Mouse (Mus musculus) liver, embryonic 13.5 days (tissue): ENCODE data around the gene Eml2. TPM values are rescaled to one million over a fixed set of nuclear protein-coding genes. Genes with fewer than 3 reads are reported as not detected.
A peak's percentile ranks its signal among the peaks of the same experiment; 100 is the strongest.
"Not testable (repeated sequence)": the region's sequence is repeated elsewhere in the genome, so short reads cannot be mapped to it uniquely, and the experiment has no call there.

Experiments used
- ATAC-seq: fragments of 200-750 bp; cut with Nextera tagmentation; 2 replicates; pipeline ENCODE4 v1.8.0; 2017; ENCODE audit warnings: low read depth, mild to moderate bottlenecking, moderate number of reproducible peaks, moderate library complexity
- DNase-seq: peaks from one replicate; pipeline ENCODE4 v3.0.0; 2022
- H3K27ac ChIP-seq: fragments of 300-500 bp; sonication (generic); 2 replicates; pipeline ENCODE4 v1.5.1; 2015; ENCODE audit warnings: moderate library complexity, mild to moderate bottlenecking, inconsistent platforms
- H3K27me3 ChIP-seq: fragments of 300-500 bp; sonication (generic); 2 replicates; pipeline ENCODE4 v1.6.1; 2015; ENCODE audit warnings: mild to moderate bottlenecking, inconsistent platforms
- H3K36me3 ChIP-seq: fragments of 300-500 bp; sonication (generic); 2 replicates; pipeline ENCODE4 v1.6.1; 2015; ENCODE audit warnings: mild to moderate bottlenecking, inconsistent platforms
- H3K4me1 ChIP-seq: fragments of 300-500 bp; sonication (generic); replicated peaks from 2 replicates; pipeline ENCODE4 v1.6.1; 2015; ENCODE audit warnings: inconsistent platforms
- H3K4me2 ChIP-seq: fragments of 300-500 bp; sonication (generic); 2 replicates; pipeline ENCODE4 v1.6.1; 2015; ENCODE audit warnings: inconsistent platforms, mild to moderate bottlenecking, moderate library complexity
- H3K4me3 ChIP-seq: fragments of 300-500 bp; sonication (generic); replicated peaks from 2 replicates; pipeline ENCODE4 v1.5.1; 2015; ENCODE audit warnings: mild to moderate bottlenecking, inconsistent platforms
- H3K9ac ChIP-seq: fragments of 300-500 bp; sonication (generic); 2 replicates; pipeline ENCODE4 v1.6.1; 2015; ENCODE audit warnings: mild to moderate bottlenecking, inconsistent platforms
- H3K9me3 ChIP-seq: fragments of 300-500 bp; sonication (generic); replicated peaks from 2 replicates; pipeline ENCODE4 v1.6.1; 2016; ENCODE audit warnings: inconsistent platforms
- WGBS: fragments of 180-500 bp; shearing (Covaris S2); methylation state at CpG from one replicate; pipeline ENCODE4 v1.1.7; 2015; ENCODE audit not compliant: insufficient replicate concordance; 5-methylcytosine and 5-hydroxymethylcytosine counted together
- polyA plus RNA-seq: library from polyadenylated mRNA; unstranded; fragments of >200 nt; fragmentation: Nextera tagmentation; extraction: Ambion mirVana; gene quantifications from 2 replicates; pipeline ENCODE4 v1.2.1, GENCODE M21; 2015

Eml2 gene
- polyA plus RNA-seq, 1 experiment from 2014 or later = 3.6 TPM

DNA sequence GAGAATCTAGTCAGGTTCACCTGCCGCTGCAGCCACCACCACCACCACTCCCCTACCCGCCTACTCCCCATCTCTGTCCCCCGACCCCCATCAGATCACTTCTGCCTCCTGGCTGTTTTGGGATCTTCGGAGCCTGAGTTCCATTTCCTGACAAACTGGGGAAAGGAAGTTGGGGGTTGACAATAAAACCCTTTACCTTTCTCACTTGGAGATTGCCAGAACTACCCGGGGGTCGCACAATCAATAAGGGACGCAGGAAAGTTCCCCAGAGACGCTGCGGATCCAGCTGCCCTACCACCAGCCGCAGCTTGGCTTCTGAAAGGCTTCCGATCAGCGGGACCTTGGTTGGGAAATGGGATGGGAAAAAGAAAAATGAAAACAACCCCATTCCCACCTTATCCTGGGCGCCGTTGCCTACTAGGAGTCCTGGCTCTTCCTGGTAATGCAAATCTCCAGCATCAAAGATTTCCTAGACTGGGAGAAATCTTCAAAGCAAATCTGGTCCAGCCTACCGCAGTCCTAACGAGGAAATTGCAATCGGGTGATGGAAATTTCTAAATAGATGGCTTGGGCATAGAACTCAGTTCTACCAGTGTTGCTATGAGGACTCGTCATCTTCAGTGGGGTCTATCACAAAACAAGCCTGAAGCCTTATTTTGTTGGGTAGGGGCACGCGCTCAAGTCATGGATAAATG, 27.9 kb upstream of the Eml2 start:
- 8% methylated on average over 20 of the region's 20 CpGs for WGBS
- peak overlapping the region; percentile 96 for H3K4me2 ChIP-seq
- H3K27me3 ChIP-seq = no peaks in the 10 kb centered on the region
- peaks cover 29% of the 10 kb centered on the region for H3K4me1 ChIP-seq
- peaks cover 22% of the 10 kb centered on the region for H3K36me3 ChIP-seq
- DNase-seq (no peak), ATAC-seq (no peak)
- H3K27ac ChIP-seq = peak overlapping the region; percentile 82; the same call in 1 of the 2 replicates
- H3K9ac ChIP-seq = peak overlapping the region; percentile 76
- H3K4me3 ChIP-seq = peak overlapping the region; percentile 77
- no peaks in the 10 kb centered on the region for H3K9me3 ChIP-seq

DNA sequence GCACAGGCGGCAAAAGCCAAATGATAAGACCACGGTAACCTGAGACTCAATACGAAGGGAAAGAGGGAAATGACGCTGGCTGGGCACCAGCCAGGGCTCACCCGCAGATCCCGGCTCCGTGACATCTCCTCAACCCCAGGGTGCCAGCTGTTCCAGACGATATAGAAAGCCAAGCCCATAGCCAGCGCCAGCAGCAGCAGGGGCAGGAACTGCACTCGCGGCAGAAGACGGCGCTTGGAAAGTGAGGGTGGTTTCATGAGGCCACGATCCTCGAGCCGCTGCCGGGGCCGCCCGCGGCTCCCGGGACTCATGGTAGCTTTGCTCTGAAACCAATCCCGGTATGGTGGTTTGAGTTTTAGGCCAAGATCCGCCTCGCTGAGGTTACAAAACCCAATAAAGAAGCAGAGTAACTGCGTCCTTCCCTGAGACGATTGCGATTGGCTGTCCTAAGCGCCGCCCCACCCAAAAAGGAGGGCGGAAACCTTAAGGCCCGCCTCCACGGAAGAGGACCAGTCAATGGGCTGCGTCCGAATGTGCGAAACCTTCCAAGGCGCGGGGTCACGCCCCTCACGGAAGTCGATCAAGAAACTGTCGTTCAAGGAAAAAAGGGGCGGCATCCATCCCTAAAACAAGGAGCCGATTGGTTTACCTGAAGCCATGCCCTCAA, 27.2 kb upstream of the Eml2 start, which contains the start of gene Qpctl:
Gene Qpctl, minus strand, starts transcription at position 417 of the 667 bp plus-strand sequence.
- H3K36me3 ChIP-seq = peaks cover 28% of the 10 kb centered on the region
- ATAC-seq (peak; percentile 95), DNase-seq (peak; percentile 98)
- H3K27ac ChIP-seq = peak within 1 kb of the TSS; percentile 82
- H3K9me3 ChIP-seq = no peaks in the 10 kb centered on the region
- H3K4me2 ChIP-seq = peak within 1 kb of the TSS; percentile 96
- peak within 1 kb of the TSS; percentile 77 for H3K4me3 ChIP-seq
- peak within 1 kb of the TSS; percentile 85 for H3K9ac ChIP-seq
- WGBS = under 1% methylated on average over 43 of the region's 43 CpGs
- no peaks in the 10 kb centered on the region for H3K27me3 ChIP-seq
- peaks cover 29% of the 10 kb centered on the region for H3K4me1 ChIP-seq

DNA sequence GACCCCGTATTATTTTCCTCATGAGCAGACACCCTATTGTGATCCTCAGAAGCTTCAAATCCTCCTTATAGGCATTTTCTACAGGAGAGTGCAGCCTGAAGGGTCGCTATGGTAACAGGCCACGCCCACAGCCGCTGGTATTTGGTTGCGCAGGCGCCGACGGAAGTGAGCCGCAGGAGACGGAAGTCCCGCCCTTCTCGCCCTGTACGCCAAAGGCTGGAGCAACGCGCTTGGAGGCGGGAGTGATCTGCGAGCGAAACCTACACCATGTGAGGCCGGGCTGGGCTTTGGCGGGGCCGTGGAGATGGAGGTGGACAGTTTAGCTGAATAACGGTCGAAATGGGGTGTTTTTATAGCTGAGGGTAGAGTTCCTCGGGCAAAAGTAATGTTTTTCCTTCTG, 26.6 kb upstream of the Eml2 start, which contains the start of gene Snrpd2:
Gene Snrpd2, plus strand, starts transcription at position 97 of the 400 bp plus-strand sequence.
- peak within 1 kb of the TSS; percentile 82 for H3K27ac ChIP-seq
- peaks cover 33% of the 10 kb centered on the region for H3K36me3 ChIP-seq
- ATAC-seq (peak; percentile 84), DNase-seq (peak; percentile 92)
- H3K9ac ChIP-seq = peak within 1 kb of the TSS; percentile 85
- H3K4me2 ChIP-seq = peak within 1 kb of the TSS; percentile 96
- H3K4me3 ChIP-seq = peak within 1 kb of the TSS; percentile 77
- H3K4me1 ChIP-seq = peaks cover 29% of the 10 kb centered on the region
- WGBS = 0% methylated on average over 24 of the region's 24 CpGs
- no peaks in the 10 kb centered on the region for H3K9me3 ChIP-seq
- H3K27me3 ChIP-seq = no peaks in the 10 kb centered on the region

DNA sequence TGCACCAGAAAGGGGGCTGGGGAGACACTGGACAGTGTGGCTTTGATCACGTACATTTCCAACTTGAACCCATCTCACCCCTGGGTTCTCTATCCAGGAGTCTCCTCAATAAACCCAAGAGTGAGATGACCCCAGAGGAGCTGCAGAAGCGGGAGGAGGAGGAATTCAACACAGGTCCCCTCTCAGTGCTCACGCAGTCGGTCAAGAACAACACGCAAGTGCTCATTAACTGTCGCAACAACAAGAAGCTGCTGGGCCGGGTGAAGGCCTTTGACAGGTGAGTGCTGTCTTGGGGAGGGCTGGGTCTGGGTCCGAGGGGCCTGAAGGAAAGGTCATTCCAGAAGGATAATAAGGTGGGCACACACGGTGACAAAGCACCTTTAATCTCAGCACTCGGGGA, 25.1 kb upstream of the Eml2 start:
- not testable (repeated sequence) for H3K9me3 ChIP-seq, DNase-seq, ATAC-seq, H3K27me3 ChIP-seq, H3K27ac ChIP-seq
- Histone ChIP-seq H3K4me2 (peak overlapping the region; percentile 96), H3K4me1 (peaks cover 34% of the 10 kb centered on the region), H3K36me3 (peaks cover 36% of the 10 kb centered on the region), H3K4me3 (peak overlapping the region; percentile 77), H3K9ac (peak overlapping the region; percentile 85; the same call in 1 of the 2 replicates)
- 81% methylated on average over 10 of the region's 10 CpGs for WGBS

DNA sequence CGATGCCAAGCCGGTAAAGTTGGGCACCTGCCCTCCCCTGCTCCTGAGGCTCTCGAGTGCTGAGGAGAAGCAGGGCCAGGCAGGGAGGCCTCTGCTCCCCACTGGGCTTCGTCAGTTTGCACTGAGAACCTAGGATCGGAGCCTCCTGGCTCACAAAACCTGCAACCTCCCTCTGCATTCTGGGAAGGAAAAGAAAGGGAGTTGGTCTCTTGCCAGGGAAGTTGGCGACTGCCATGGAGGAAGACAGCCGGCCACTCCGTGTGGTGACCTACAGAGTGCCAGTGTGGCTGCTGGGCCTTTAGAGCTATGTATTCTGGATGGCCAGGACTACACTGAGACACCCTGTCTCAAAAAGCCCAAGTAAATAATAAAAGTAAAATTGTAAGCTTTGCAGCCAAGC, 21.4 kb upstream of the Eml2 start:
- DNase-seq (no peak), ATAC-seq (no peak)
- H3K4me1 ChIP-seq = peaks cover 42% of the 10 kb centered on the region
- H3K9ac ChIP-seq = no peak overlapping the region
- WGBS = 79% methylated on average over 8 of the region's 8 CpGs
- peaks cover 36% of the 10 kb centered on the region for H3K36me3 ChIP-seq
- H3K27ac ChIP-seq = no peak overlapping the region
- no peak overlapping the region for H3K4me2 ChIP-seq
- H3K27me3 ChIP-seq = peaks cover 16% of the 10 kb centered on the region
- no peaks in the 10 kb centered on the region for H3K9me3 ChIP-seq
- H3K4me3 ChIP-seq = no peak overlapping the region

DNA sequence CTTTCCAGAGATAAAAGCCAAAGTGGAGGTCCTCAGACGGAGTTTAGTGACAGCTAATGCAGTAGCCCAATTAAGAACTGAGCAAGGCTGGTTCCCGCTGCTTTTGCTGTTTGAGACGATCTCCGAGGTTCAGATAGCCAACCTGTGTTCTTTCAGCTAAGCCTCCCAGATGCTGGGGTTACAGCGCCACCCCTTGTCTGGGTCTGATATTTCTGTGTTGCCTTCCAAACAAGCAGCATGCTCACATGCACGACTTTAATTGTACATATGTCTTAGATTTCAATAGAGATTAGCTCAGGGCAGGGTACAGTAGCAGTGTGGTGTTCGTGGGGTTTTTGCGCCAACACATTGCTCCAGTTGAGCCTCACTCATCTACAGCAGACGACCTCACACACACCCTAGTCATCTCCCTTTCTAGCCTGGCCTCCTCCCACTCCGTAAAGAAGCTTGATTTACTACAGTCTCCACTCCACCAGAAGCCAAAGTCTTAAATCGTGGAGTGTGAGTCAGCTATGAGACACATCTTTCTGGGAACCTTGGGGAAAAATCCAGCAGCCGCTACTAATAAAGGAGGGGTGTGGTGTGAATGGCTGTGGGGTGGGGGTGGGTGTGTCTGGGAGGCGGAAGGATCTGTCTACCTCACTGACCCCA, 20.3 kb upstream of the Eml2 start:
- Histone ChIP-seq H3K9me3 (no peaks in the 10 kb centered on the region), H3K4me2 (no peak overlapping the region), H3K4me3 (no peak overlapping the region), H3K27me3 (peaks cover 22% of the 10 kb centered on the region), H3K36me3 (peaks cover 36% of the 10 kb centered on the region), H3K4me1 (peaks cover 42% of the 10 kb centered on the region), H3K9ac (no peak overlapping the region), H3K27ac (no peak overlapping the region)
- DNase-seq (no peak), ATAC-seq (no peak)
- 55% methylated on average over 13 of the region's 13 CpGs for WGBS

DNA sequence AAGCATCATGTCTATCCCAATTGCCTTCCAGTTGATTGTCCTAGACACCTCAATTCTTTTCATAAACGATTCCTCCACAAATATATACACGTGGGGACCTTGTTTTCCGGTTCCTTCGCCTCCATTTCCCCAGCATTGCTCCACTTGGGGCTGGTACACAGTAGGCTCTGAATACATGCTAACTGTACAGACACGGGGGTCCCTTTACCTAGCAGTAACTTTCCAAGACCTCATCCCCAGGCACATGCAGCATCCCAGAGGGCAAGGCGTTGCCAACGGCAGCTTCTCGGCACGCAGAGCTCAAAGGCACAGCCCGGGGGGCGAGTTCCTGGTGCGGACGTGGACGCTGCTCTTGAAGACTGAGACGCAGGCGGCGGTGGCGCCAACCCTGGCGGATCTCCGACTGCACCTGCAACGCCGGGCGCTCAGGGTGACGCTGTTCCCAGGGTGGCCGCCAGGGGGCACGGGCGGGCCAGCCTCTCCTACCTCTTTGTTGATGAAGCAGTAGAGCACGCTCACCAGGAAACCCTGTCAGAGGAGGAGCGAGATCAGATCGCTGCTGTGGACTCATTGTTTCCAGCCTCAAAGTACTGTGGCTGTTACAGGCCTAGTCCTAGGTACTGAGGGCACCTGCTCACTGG, 18.9 kb upstream of the Eml2 start:
- Histone ChIP-seq H3K4me3 (no peak overlapping the region), H3K4me1 (peaks cover 39% of the 10 kb centered on the region), H3K9me3 (no peaks in the 10 kb centered on the region), H3K27me3 (peaks cover 27% of the 10 kb centered on the region), H3K9ac (peak overlapping the region; percentile 42; the same call in 1 of the 2 replicates), H3K36me3 (peaks cover 24% of the 10 kb centered on the region), H3K27ac (no peak overlapping the region), H3K4me2 (peak overlapping the region; percentile 41)
- 5% methylated on average over 30 of the region's 30 CpGs for WGBS
- DNase-seq (peak; percentile 74), ATAC-seq (peak; percentile 70)

DNA sequence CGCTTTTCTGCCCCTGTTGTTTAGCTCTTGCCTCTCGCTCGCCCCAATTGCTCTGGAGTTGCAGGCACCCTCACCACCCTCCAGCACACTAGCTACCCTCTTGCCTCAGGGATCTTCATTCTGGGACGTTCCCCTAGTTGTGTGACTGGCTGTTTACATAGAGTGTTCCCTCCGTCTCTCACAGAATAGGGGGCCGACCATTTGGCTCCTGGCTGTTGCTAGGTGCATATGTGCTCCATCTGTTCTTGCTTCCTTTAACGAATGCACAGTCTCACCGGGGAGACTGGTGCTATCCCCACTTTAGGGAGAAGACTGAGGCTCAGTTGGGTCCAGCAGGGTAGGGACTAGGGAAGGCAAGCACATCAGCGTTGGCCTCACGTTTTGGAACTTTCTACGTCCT, 17.6 kb upstream of the Eml2 start:
- Histone ChIP-seq H3K4me1 (peaks cover 39% of the 10 kb centered on the region), H3K4me2 (no peak overlapping the region), H3K9me3 (no peaks in the 10 kb centered on the region), H3K36me3 (peaks cover 12% of the 10 kb centered on the region), H3K27ac (no peak overlapping the region), H3K4me3 (no peak overlapping the region), H3K27me3 (peaks cover 40% of the 10 kb centered on the region), H3K9ac (no peak overlapping the region)
- ATAC-seq (no peak), DNase-seq (no peak)
- 64% methylated on average over 11 of the region's 11 CpGs for WGBS

DNA sequence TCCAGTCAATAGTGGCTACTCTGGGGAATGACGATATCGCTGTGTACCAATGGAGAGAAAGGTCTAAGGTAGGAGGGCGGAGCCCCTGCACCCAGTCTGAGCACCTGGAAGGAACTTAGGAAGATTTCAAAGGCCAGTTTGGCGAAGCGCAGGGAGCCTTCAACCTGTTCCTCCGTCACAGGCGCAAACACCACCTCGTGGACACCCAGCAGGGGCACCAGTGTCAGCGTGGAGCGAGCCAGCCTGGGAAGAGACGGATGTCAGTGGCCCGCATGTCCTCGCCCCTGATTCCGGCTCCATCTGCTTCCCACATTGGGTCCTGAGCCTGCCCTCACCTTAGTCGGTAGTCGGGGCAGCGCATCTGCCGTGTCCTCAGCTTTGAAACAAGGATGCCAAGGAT, 16.8 kb upstream of the Eml2 start:
- Histone ChIP-seq H3K4me3 (no peak overlapping the region), H3K27ac (no peak overlapping the region), H3K36me3 (peaks cover 5% of the 10 kb centered on the region), H3K27me3 (peaks cover 48% of the 10 kb centered on the region), H3K9me3 (no peaks in the 10 kb centered on the region), H3K4me2 (peak overlapping the region; percentile 76), H3K9ac (no peak overlapping the region), H3K4me1 (peaks cover 47% of the 10 kb centered on the region)
- ATAC-seq = no peak
- no peak for DNase-seq
- 19% methylated on average over 18 of the region's 18 CpGs for WGBS

DNA sequence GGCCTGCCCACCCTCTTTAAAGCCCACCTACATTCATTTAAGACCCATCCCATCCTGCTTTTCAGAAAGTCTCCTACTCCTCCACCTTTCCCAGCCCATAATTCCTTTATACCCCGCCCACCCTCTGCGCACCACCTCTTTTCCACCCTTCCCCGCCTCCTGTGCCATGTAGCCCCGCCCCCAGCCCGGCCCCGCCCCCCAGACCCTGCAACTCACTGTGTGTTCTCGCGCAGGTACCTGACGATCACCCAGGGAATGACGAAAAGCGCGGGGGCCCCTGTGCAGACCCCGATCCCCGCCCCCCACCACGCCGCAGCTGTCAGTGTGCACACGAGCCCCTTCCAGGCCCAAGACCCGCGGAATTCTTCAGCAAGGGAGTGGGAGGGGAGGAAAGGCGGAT, 16.1 kb upstream of the Eml2 start:
- DNase-seq = no peak
- no peaks in the 10 kb centered on the region; the same call in 1 of the 2 replicates for H3K36me3 ChIP-seq
- peak overlapping the region; percentile 55 for H3K9ac ChIP-seq
- H3K4me1 ChIP-seq = peaks cover 54% of the 10 kb centered on the region
- peak overlapping the region; percentile 76 for H3K4me2 ChIP-seq
- peaks cover 55% of the 10 kb centered on the region for H3K27me3 ChIP-seq
- H3K4me3 ChIP-seq = peak overlapping the region; percentile 48
- peak; percentile 60; the same call in 1 of the 2 replicates for ATAC-seq
- 2% methylated on average over 20 of the region's 20 CpGs for WGBS
- no peaks in the 10 kb centered on the region for H3K9me3 ChIP-seq
- H3K27ac ChIP-seq = no peak overlapping the region

DNA sequence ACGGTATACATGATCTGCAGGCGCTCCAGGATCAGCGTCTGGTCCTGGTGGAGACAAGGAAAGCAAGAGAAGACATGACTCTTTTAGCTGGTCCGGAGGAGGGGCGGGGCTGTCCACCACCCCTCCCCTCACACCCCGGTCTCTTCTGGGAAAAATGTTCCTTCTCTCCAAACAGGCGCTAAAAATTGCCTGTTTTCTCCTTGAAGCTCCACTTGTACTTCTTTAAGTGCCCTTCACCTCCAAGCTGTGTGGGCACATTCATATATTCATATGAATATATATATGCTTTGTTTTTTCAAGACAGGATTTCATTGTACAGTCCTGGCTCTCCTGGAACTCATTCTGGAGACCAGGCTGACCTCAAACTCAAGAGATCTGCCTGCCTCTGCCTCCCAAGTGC, 13.3 kb upstream of the Eml2 start:
- H3K4me1 ChIP-seq = peaks cover 47% of the 10 kb centered on the region
- H3K27me3 ChIP-seq = peaks cover 76% of the 10 kb centered on the region
- ATAC-seq (no peak), DNase-seq (no peak)
- H3K4me3 ChIP-seq = no peak overlapping the region
- 0 out of 2 replicates have a peak, but pooled peaks cover 3% of the 10 kb centered on the region for H3K9me3 ChIP-seq
- no peak overlapping the region for H3K27ac ChIP-seq
- H3K36me3 ChIP-seq = no peaks in the 10 kb centered on the region
- 69% methylated on average over 7 of the region's 7 CpGs for WGBS
- no peak overlapping the region for H3K4me2 ChIP-seq
- no peak overlapping the region for H3K9ac ChIP-seq
